Mouse (Mus musculus) kidney, postnatal 0 days (tissue): ENCODE data around the gene Slc30a2. TPM values are rescaled to one million over a fixed set of nuclear protein-coding genes. Genes with fewer than 3 reads are reported as not detected.
A peak's percentile ranks its signal among the peaks of the same experiment; 100 is the strongest.

Experiments used
- ATAC-seq: fragments of 200-750 bp; cut with Nextera tagmentation; replicated peaks from 2 replicates; pipeline ENCODE4 v1.8.0; 2017; ENCODE audit warnings: low read depth, moderate number of reproducible peaks, moderate TSS enrichment, moderate library complexity; ENCODE audit not compliant: low FRiP score
- DNase-seq: peaks from one replicate; pipeline ENCODE4 v3.0.0-alpha.2; 2016; ENCODE audit warnings: low spot score
- H3K27ac ChIP-seq: fragments of 300-500 bp; sonication (generic); 2 replicates; pipeline ENCODE4 v1.5.1; 2014; ENCODE audit warnings: mild to moderate bottlenecking
- H3K27me3 ChIP-seq: fragments of 300-500 bp; sonication (generic); 2 replicates; pipeline ENCODE4 v1.6.1; 2014; ENCODE audit warnings: low read length, mixed read lengths; ENCODE audit not compliant: insufficient read depth
- H3K36me3 ChIP-seq: fragments of 300-500 bp; sonication (generic); 2 replicates; pipeline ENCODE4 v1.6.1; 2014; ENCODE audit warnings: low read length, mixed read lengths; ENCODE audit not compliant: insufficient read depth
- H3K4me1 ChIP-seq: fragments of 300-500 bp; sonication (generic); replicated peaks from 2 replicates; pipeline ENCODE4 v1.6.1; 2014; ENCODE audit warnings: antibody characterized with exemption, low read length, mixed read lengths; ENCODE audit not compliant: insufficient read depth
- H3K4me2 ChIP-seq: fragments of 300-500 bp; sonication (generic); 2 replicates; pipeline ENCODE4 v1.6.1; 2014; ENCODE audit warnings: mild to moderate bottlenecking, low read length, moderate library complexity, mixed read lengths
- H3K4me3 ChIP-seq: fragments of 300-500 bp; sonication (generic); replicated peaks from 2 replicates; pipeline ENCODE4 v1.5.1; 2014; ENCODE audit warnings: low read depth, low read length
- H3K9ac ChIP-seq: fragments of 300-500 bp; sonication (generic); 2 replicates; pipeline ENCODE4 v1.6.1; 2014; ENCODE audit warnings: low read depth, low read length
- H3K9me3 ChIP-seq: fragments of 300-500 bp; sonication (generic); replicated peaks from 2 replicates; pipeline ENCODE4 v1.6.1; 2016; ENCODE audit warnings: low read length, inconsistent platforms, mixed read lengths
- CTCF ChIP-seq: IDR thresholded peaks from 2 replicates; pipeline ENCODE4 v1.5.1; 2016; ENCODE audit warnings: antibody characterized with exemption, low read depth, mild to moderate bottlenecking, moderate library complexity
- WGBS: fragments of 180-500 bp; shearing (Covaris S2); extraction: QIAGEN DNeasy Blood & Tissue Kit; methylation state at CpG from one replicate; pipeline ENCODE4 v1.1.7; 2014; 5-methylcytosine and 5-hydroxymethylcytosine counted together
- polyA plus RNA-seq: library from polyadenylated mRNA; unstranded; fragments of >200 nt; fragmentation: Nextera tagmentation; extraction: Ambion mirVana; gene quantifications from 2 replicates; pipeline ENCODE4 v1.2.1, GENCODE M21; 2015

Slc30a2 gene
- polyA plus RNA-seq, 1 experiment from 2014 or later = 0.82 TPM

GRCm38 (mm10) chr4:134319074-134319473, 23.9 kb upstream of the Slc30a2 start:
- Histone ChIP-seq H3K4me3 (no peak overlapping the region), H3K4me2 (no peak overlapping the region), H3K36me3 (no peaks in the 10 kb centered on the region), H3K27ac (no peak overlapping the region), H3K9me3 (no peaks in the 10 kb centered on the region), H3K27me3 (no peaks in the 10 kb centered on the region), H3K4me1 (no peaks in the 10 kb centered on the region), H3K9ac (no peak overlapping the region)
- ATAC-seq (no peak), DNase-seq (no peak)
- whole genome bisulfite sequencing = 86% methylated on average over 5 of the region's 5 CpGs
- TF ChIP-seq CTCF = no peak

- WGBS = 72% methylated on average over 5 of the region's 5 CpGs
Measured at GRCm38 (mm10) chr4:134319674-134320073, 23.3 kb upstream of the Slc30a2 start.

GRCm38 (mm10) chr4:134321524-134321923, 21.5 kb upstream of the Slc30a2 start:
- 64% methylated on average over 3 of the region's 3 CpGs for WGBS
- TF ChIP-seq CTCF = peak; percentile 50
- no peaks in the 10 kb centered on the region for H3K9me3 ChIP-seq

More at GRCm38 (mm10) chr4:134319674-134320073, 23.3 kb upstream of the Slc30a2 start:
- no peak overlapping the region for H3K4me3 ChIP-seq
- no peaks in the 10 kb centered on the region for H3K36me3 ChIP-seq
- no peaks in the 10 kb centered on the region for H3K4me1 ChIP-seq
- DNase-seq = no peak
- no peak overlapping the region for H3K27ac ChIP-seq
- H3K9me3 ChIP-seq = no peaks in the 10 kb centered on the region
- ATAC-seq = no peak
- H3K27me3 ChIP-seq = no peaks in the 10 kb centered on the region
- no peak overlapping the region for H3K9ac ChIP-seq
- no peak overlapping the region for H3K4me2 ChIP-seq
- no peak for TF ChIP-seq CTCF

GRCm38 (mm10) chr4:134324655-134325054, 18.3 kb upstream of the Slc30a2 start:
- peak; percentile 67 for ATAC-seq
- WGBS = 40% methylated on average over 5 of the region's 5 CpGs
- no peak overlapping the region for H3K4me2 ChIP-seq

More at GRCm38 (mm10) chr4:134321524-134321923, 21.5 kb upstream of the Slc30a2 start:
- H3K27ac ChIP-seq = no peak overlapping the region
- no peaks in the 10 kb centered on the region for H3K4me1 ChIP-seq
- H3K4me3 ChIP-seq = no peak overlapping the region
- H3K9ac ChIP-seq = no peak overlapping the region
- no peaks in the 10 kb centered on the region for H3K27me3 ChIP-seq
- ATAC-seq = no peak
- no peak for DNase-seq
- H3K4me2 ChIP-seq = no peak overlapping the region
- no peaks in the 10 kb centered on the region for H3K36me3 ChIP-seq

GRCm38 (mm10) chr4:134326859-134327530, 16.0 kb upstream of the Slc30a2 start:
- 56% methylated on average over 5 of the region's 5 CpGs for whole genome bisulfite sequencing
- H3K36me3 ChIP-seq = no peaks in the 10 kb centered on the region

More at GRCm38 (mm10) chr4:134324655-134325054, 18.3 kb upstream of the Slc30a2 start:
- Histone ChIP-seq H3K9me3 (no peaks in the 10 kb centered on the region), H3K27me3 (no peaks in the 10 kb centered on the region), H3K36me3 (no peaks in the 10 kb centered on the region), H3K27ac (no peak overlapping the region), H3K9ac (no peak overlapping the region), H3K4me1 (0 out of 2 replicates have a peak, but pooled peaks cover 3% of the 10 kb centered on the region), H3K4me3 (no peak overlapping the region)
- no peak for DNase-seq
- TF ChIP-seq CTCF = no peak

GRCm38 (mm10) chr4:134328151-134328550, 14.8 kb upstream of the Slc30a2 start:
- Histone ChIP-seq H3K4me1 (0 out of 2 replicates have a peak, but pooled peaks cover 3% of the 10 kb centered on the region), H3K27ac (peak overlapping the region; percentile 48; the same call in 1 of the 2 replicates), H3K4me2 (no peak overlapping the region), H3K27me3 (no peaks in the 10 kb centered on the region), H3K4me3 (no peak overlapping the region), H3K9me3 (no peaks in the 10 kb centered on the region), H3K36me3 (no peaks in the 10 kb centered on the region), H3K9ac (no peak overlapping the region)
- WGBS = 42% methylated on average over 8 of the region's 8 CpGs
- ATAC-seq (no peak), DNase-seq (no peak)
- TF ChIP-seq CTCF = no peak

More at GRCm38 (mm10) chr4:134326859-134327530, 16.0 kb upstream of the Slc30a2 start:
- Histone ChIP-seq H3K4me2 (no peak overlapping the region), H3K4me1 (0 out of 2 replicates have a peak, but pooled peaks cover 3% of the 10 kb centered on the region), H3K27ac (peak overlapping the region; percentile 48), H3K4me3 (no peak overlapping the region), H3K9me3 (no peaks in the 10 kb centered on the region), H3K27me3 (no peaks in the 10 kb centered on the region), H3K9ac (no peak overlapping the region)
- ATAC-seq (peak; percentile 82), DNase-seq (no peak)
- no peak for TF ChIP-seq CTCF
